Mouse (Mus musculus): ENCODE measurements around the gene Qpct. TPM values are rescaled to one million over a fixed set of nuclear protein-coding genes. Genes with fewer than 3 reads are reported as not detected.

The Qpct gene
- 12.2 and 13.7 TPM in 2 replicates for polyA plus RNA-seq (2015; fragmentation: Nextera tagmentation; extraction: Ambion mirVana)

- Histone ChIP-seq H3K4me2 (replicated peaks) (peak within 1 kb of the TSS; percentile 96), H3K4me1 (peaks cover 6% of the 10 kb centered on the region), H3K9me3 (no peaks in the 10 kb centered on the region), H3K4me3 (peak within 1 kb of the TSS; percentile 73), H3K27me3 (no peaks in the 10 kb centered on the region), H3K9ac (replicated peaks) (peak within 1 kb of the TSS; percentile 58), H3K36me3 (no peaks in the 10 kb centered on the region), H3K27ac (replicated peaks) (peak within 1 kb of the TSS; percentile 74)
- WGBS = 75% methylated on average over 4 of the region's 4 CpGs
- ATAC-seq (replicated peaks) = 0 out of 2 replicates have a peak, but pooled peaks have one; percentile 13
Observed at GRCm38 (mm10) chr17:79051606-79052005, at the start of gene Qpct. Qpct (plus strand) TSS chr17:79051906.

GRCm38 (mm10) chr17:79013625-79014024 is 38.1 kb upstream of the Qpct start:
- no peak overlapping the region for H3K4me3 ChIP-seq
- no peaks in the 10 kb centered on the region for H3K9me3 ChIP-seq
- ATAC-seq (replicated peaks) = no peak
- no peak overlapping the region for H3K9ac ChIP-seq (replicated peaks)
- H3K27ac ChIP-seq (replicated peaks) = no peak overlapping the region
- H3K4me2 ChIP-seq (replicated peaks) = no peak overlapping the region
- H3K36me3 ChIP-seq = peaks cover 12% of the 10 kb centered on the region; the same call in 1 of the 2 replicates
- H3K4me1 ChIP-seq = peaks cover 17% of the 10 kb centered on the region
- 91% methylated on average over 2 of the region's 2 CpGs for WGBS
- H3K27me3 ChIP-seq = no peaks in the 10 kb centered on the region

- ATAC-seq (replicated peaks) = no peak
- no peak overlapping the region for H3K4me3 ChIP-seq
- H3K9ac ChIP-seq (replicated peaks) = no peak overlapping the region
- peaks cover 12% of the 10 kb centered on the region; the same call in 1 of the 2 replicates for H3K36me3 ChIP-seq
- 99% methylated on average over 2 of the region's 2 CpGs for WGBS
- H3K4me2 ChIP-seq (replicated peaks) = no peak overlapping the region
- H3K9me3 ChIP-seq = no peaks in the 10 kb centered on the region
- H3K4me1 ChIP-seq = peaks cover 31% of the 10 kb centered on the region
- H3K27me3 ChIP-seq = no peaks in the 10 kb centered on the region
- no peak overlapping the region for H3K27ac ChIP-seq (replicated peaks)
Observed at GRCm38 (mm10) chr17:79014911-79015685, 36.6 kb upstream of the Qpct start.

- Histone ChIP-seq H3K27ac (replicated peaks) (no peak overlapping the region), H3K4me3 (no peak overlapping the region), H3K4me1 (peaks cover 31% of the 10 kb centered on the region), H3K4me2 (replicated peaks) (no peak overlapping the region), H3K27me3 (no peaks in the 10 kb centered on the region), H3K36me3 (peaks cover 11% of the 10 kb centered on the region; the same call in 1 of the 2 replicates), H3K9me3 (no peaks in the 10 kb centered on the region), H3K9ac (replicated peaks) (no peak overlapping the region)
- no peak for ATAC-seq (replicated peaks)
- WGBS = 88% methylated on average over 10 of the region's 10 CpGs
Observed at GRCm38 (mm10) chr17:79015831-79016230, 35.9 kb upstream of the Qpct start.

- Histone ChIP-seq H3K9ac (replicated peaks) (peak overlapping the region; percentile 5; the same call in 1 of the 2 replicates), H3K4me2 (replicated peaks) (peak overlapping the region; percentile 61), H3K27me3 (no peaks in the 10 kb centered on the region; the same call in 1 of the 2 replicates), H3K9me3 (no peaks in the 10 kb centered on the region), H3K4me3 (peak overlapping the region; percentile 8; the same call in 1 of the 2 replicates), H3K27ac (replicated peaks) (no peak overlapping the region), H3K4me1 (peaks cover 34% of the 10 kb centered on the region), H3K36me3 (no peaks in the 10 kb centered on the region)
- no peak for ATAC-seq (replicated peaks)
- 37% methylated on average over 9 of the region's 9 CpGs for WGBS
Observed at GRCm38 (mm10) chr17:79018422-79018821, 33.3 kb upstream of the Qpct start.

GRCm38 (mm10) chr17:79019726-79020207 is 31.9 kb upstream of the Qpct start:
- Histone ChIP-seq H3K36me3 (no peaks in the 10 kb centered on the region), H3K27me3 (no peaks in the 10 kb centered on the region; the same call in 1 of the 2 replicates), H3K9me3 (no peaks in the 10 kb centered on the region), H3K4me2 (replicated peaks) (peak overlapping the region; percentile 61), H3K27ac (replicated peaks) (peak overlapping the region; percentile 79; the same call in 1 of the 2 replicates), H3K4me3 (peak overlapping the region; percentile 74), H3K4me1 (peaks cover 34% of the 10 kb centered on the region), H3K9ac (replicated peaks) (peak overlapping the region; percentile 63)
- no peak; the same call in 1 of the 2 replicates for ATAC-seq (replicated peaks)
- under 1% methylated on average over 18 of the region's 18 CpGs for WGBS

GRCm38 (mm10) chr17:79020208-79020983 is 31.3 kb upstream of the Qpct start, which contains the start of gene Prkd3:
Prkd3 (minus strand) TSS chr17:79020816.
- whole genome bisulfite sequencing = under 1% methylated on average over 75 of the region's 113 CpGs
- Histone ChIP-seq H3K9me3 (no peaks in the 10 kb centered on the region), H3K9ac (replicated peaks) (peak within 1 kb of the TSS; percentile 63), H3K4me3 (peak within 1 kb of the TSS; percentile 74), H3K27ac (replicated peaks) (peak within 1 kb of the TSS; percentile 79), H3K27me3 (no peaks in the 10 kb centered on the region; the same call in 1 of the 2 replicates), H3K36me3 (no peaks in the 10 kb centered on the region), H3K4me2 (replicated peaks) (peak within 1 kb of the TSS; percentile 61), H3K4me1 (peaks cover 34% of the 10 kb centered on the region)
- peak; percentile 95 for ATAC-seq (replicated peaks)

GRCm38 (mm10) chr17:79020984-79021335 is 30.7 kb upstream of the Qpct start:
- Histone ChIP-seq H3K4me1 (peaks cover 34% of the 10 kb centered on the region), H3K27me3 (no peaks in the 10 kb centered on the region; the same call in 1 of the 2 replicates), H3K27ac (replicated peaks) (no peak overlapping the region; the same call in 1 of the 2 replicates), H3K9me3 (no peaks in the 10 kb centered on the region), H3K4me2 (replicated peaks) (peak overlapping the region; percentile 61), H3K9ac (replicated peaks) (peak overlapping the region; percentile 63), H3K36me3 (no peaks in the 10 kb centered on the region), H3K4me3 (peak overlapping the region; percentile 74)
- ATAC-seq (replicated peaks) = no peak; the same call in 1 of the 2 replicates
- 2% methylated on average over 24 of the region's 24 CpGs for WGBS

GRCm38 (mm10) chr17:79022746-79023145 is 29.0 kb upstream of the Qpct start:
- H3K4me3 ChIP-seq = no peak overlapping the region
- no peak for ATAC-seq (replicated peaks)
- WGBS = 73% methylated on average over 3 of the region's 3 CpGs

GRCm38 (mm10) chr17:79024544-79024943 is 27.2 kb upstream of the Qpct start:
- peaks cover 8% of the 10 kb centered on the region for H3K4me1 ChIP-seq
- no peaks in the 10 kb centered on the region; the same call in 1 of the 2 replicates for H3K27me3 ChIP-seq
- no peaks in the 10 kb centered on the region for H3K9me3 ChIP-seq
- no peak overlapping the region for H3K9ac ChIP-seq (replicated peaks)
- no peak for ATAC-seq (replicated peaks)
- WGBS = 77% methylated on average over 4 of the region's 4 CpGs
- no peaks in the 10 kb centered on the region for H3K36me3 ChIP-seq
- H3K4me2 ChIP-seq (replicated peaks) = no peak overlapping the region
- H3K4me3 ChIP-seq = no peak overlapping the region
- H3K27ac ChIP-seq (replicated peaks) = no peak overlapping the region

More at GRCm38 (mm10) chr17:79022746-79023145, 29.0 kb upstream of the Qpct start:
- Histone ChIP-seq H3K27me3 (no peaks in the 10 kb centered on the region; the same call in 1 of the 2 replicates), H3K36me3 (no peaks in the 10 kb centered on the region), H3K9me3 (no peaks in the 10 kb centered on the region), H3K4me2 (replicated peaks) (no peak overlapping the region), H3K4me1 (peaks cover 26% of the 10 kb centered on the region), H3K27ac (replicated peaks) (no peak overlapping the region), H3K9ac (replicated peaks) (no peak overlapping the region)

- H3K27me3 ChIP-seq = no peaks in the 10 kb centered on the region
- no peak overlapping the region for H3K4me3 ChIP-seq
- WGBS = 90% methylated on average over 3 of the region's 3 CpGs
- ATAC-seq (replicated peaks) = no peak
- H3K4me2 ChIP-seq (replicated peaks) = no peak overlapping the region
- H3K27ac ChIP-seq (replicated peaks) = no peak overlapping the region
- no peak overlapping the region for H3K9ac ChIP-seq (replicated peaks)
- no peaks in the 10 kb centered on the region for H3K9me3 ChIP-seq
- H3K4me1 ChIP-seq = no peaks in the 10 kb centered on the region
- no peaks in the 10 kb centered on the region for H3K36me3 ChIP-seq
Observed at GRCm38 (mm10) chr17:79029226-79029625, 22.5 kb upstream of the Qpct start.

All from forebrain, embryonic 15.5 days (tissue).